Mouse (Mus musculus) myocyte (in vitro differentiated cells): ENCODE data around the gene Gm43720.

Experiments
- CEBPB ChIP-seq: IDR thresholded peaks from 2 replicates; pipeline ENCODE4 v1.6.1; 2011; ENCODE audit warnings: mild to moderate bottlenecking, moderate library complexity; ENCODE audit not compliant: poor library complexity, insufficient read depth, severe bottlenecking
- E2F4 ChIP-seq: IDR thresholded peaks from one replicate; pipeline ENCODE4 v1.6.1; 2011; ENCODE audit warnings: mild to moderate bottlenecking, control low read depth, moderate library complexity; ENCODE audit not compliant: insufficient read depth
- POLR2A ChIP-seq: IDR thresholded peaks from one replicate; pipeline ENCODE4 v1.6.1; 2011; ENCODE audit warnings: low read depth, mild to moderate bottlenecking, control low read depth, moderate library complexity; ENCODE audit not compliant: insufficient read length
- TCF3 ChIP-seq: IDR thresholded peaks from one replicate; pipeline ENCODE4 v1.6.1; 2011; ENCODE audit warnings: low read depth, control low read depth; ENCODE audit not compliant: insufficient read length
- USF1 ChIP-seq: IDR thresholded peaks from one replicate; pipeline ENCODE4 v1.6.1; 2011; ENCODE audit warnings: low read depth, mild to moderate bottlenecking, control low read depth, moderate library complexity

DNA sequence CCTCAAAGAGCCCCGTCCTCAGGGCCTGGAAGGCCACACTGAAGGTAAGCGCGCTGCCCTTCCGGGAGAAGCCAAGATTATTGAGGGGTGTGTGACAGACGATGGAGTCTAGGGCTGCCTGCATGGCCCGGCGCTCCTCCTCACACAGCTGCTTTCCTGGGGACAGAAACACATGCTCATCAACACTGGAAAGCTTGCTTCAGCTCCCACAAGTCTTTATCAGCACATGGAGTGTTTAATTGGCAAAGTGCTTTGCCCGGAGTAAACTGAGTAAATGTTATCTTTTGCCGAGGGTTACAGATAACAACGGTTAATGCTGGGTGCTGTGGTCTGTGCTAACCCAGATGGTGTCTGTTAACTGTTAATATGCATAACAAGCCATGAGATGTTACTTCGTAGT lies 18.9 kb downstream of the Gm43720 start:
- TF ChIP-seq POLR2A (no peak), USF1 (no peak), E2F4 (no peak), TCF3 (no peak), CEBPB (no peak)
